Mouse (Mus musculus): Measurements from ENCODE around the gene Reg3d. TPM values are rescaled to one million over a fixed set of nuclear protein-coding genes. Genes with fewer than 3 reads are reported as not detected.

The Reg3d gene
- total and polyA plus RNA-seq, 2 experiments from 2014 or later, result not detected

GRCm38 (mm10) chr6:78327798-78328197 is 50.9 kb downstream of the Reg3d start:
- H3K4me1 ChIP-seq (ENCODE audit: control insufficient read depth, insufficient read depth), result no peaks in the 10 kb centered on the region
- TF ChIP-seq EP300 (IDR thresholded peaks at IDR 0.05; ENCODE audit: low read depth) (no peak), CTCF (IDR thresholded peaks at IDR 0.05; ENCODE audit: low read depth) (no peak)
- no peaks in the 10 kb centered on the region for H3K27me3 ChIP-seq (ENCODE audit: control insufficient read depth, insufficient read depth, low read length)
- no peak overlapping the region for H3K4me2 ChIP-seq (ENCODE audit: low read depth, low read length)
- no peaks in the 10 kb centered on the region for H3K9me3 ChIP-seq (replicated peaks; ENCODE audit: control insufficient read depth, low read length)
- ATAC-seq (ENCODE audit: insufficient read depth, low read depth) (no peak), DNase-seq (ENCODE audit: low spot score) (no peak)
- H3K4me3 ChIP-seq (ENCODE audit: low read depth, low read length), result no peak overlapping the region
- H3K27ac ChIP-seq (ENCODE audit: low read depth), result no peak overlapping the region
- H3K9ac ChIP-seq (replicated peaks; ENCODE audit: low read depth, low read length), result no peak overlapping the region
- H3K36me3 ChIP-seq (replicated peaks; ENCODE audit: control insufficient read depth, insufficient read depth, low read length), result no peaks in the 10 kb centered on the region

Other genes starting within 250 kb of the Reg3d start
- gene Reg3b, start 8.2 kb downstream of the Reg3d start, total RNA-seq (2014; rRNA removed; ENCODE audit: low replicate concordance), result not detected in 2 replicates
- gene Reg3b, start 8.2 kb downstream of the Reg3d start, polyA plus RNA-seq (2015; fragmentation: Nextera tagmentation; extraction: Ambion mirVana), result 0.21 TPM in 1 of 2 replicates, not detected in the other
- gene Reg3a, start 1.8 kb upstream of the Reg3d start, total RNA-seq (2014; rRNA removed; ENCODE audit: low replicate concordance), result not detected in 2 replicates
- not detected in 2 replicates for gene Reg3a, start 1.8 kb upstream of the Reg3d start, polyA plus RNA-seq (2015; fragmentation: Nextera tagmentation; extraction: Ambion mirVana)
- gene Reg2, start 16.8 kb upstream of the Reg3d start, total RNA-seq (2014; rRNA removed; ENCODE audit: low replicate concordance), result not detected in 2 replicates
- gene Reg2, start 16.8 kb upstream of the Reg3d start, polyA plus RNA-seq (2015; fragmentation: Nextera tagmentation; extraction: Ambion mirVana), result not detected in 2 replicates
- gene Reg1, start 43.8 kb upstream of the Reg3d start, total RNA-seq (2014; rRNA removed; ENCODE audit: low replicate concordance), result not detected in 2 replicates
- not detected in 2 replicates for gene Reg1, start 43.8 kb upstream of the Reg3d start, polyA plus RNA-seq (2015; fragmentation: Nextera tagmentation; extraction: Ambion mirVana)
- gene Reg3g, start 90.0 kb upstream of the Reg3d start, total RNA-seq (2014; rRNA removed; ENCODE audit: low replicate concordance), result 7.1 and 40.7 TPM in 2 replicates
- gene Reg3g, start 90.0 kb upstream of the Reg3d start, polyA plus RNA-seq (2015; fragmentation: Nextera tagmentation; extraction: Ambion mirVana), result 0.26 and 179 TPM in 2 replicates